Mouse (Mus musculus): Measurements from ENCODE around the gene Gm21905.

Gm21905 gene

GRCm38 (mm10) chr5:67946321-67946720, at the start of gene Gm21905:
TSS of gene Gm21905 (minus strand) at chr5:67946421.
- DNase-seq (ENCODE audit: low spot score): no peak

- DNase-seq (ENCODE audit: low spot score): no peak
Measured at GRCm38 (mm10) chr5:67990426-67990825, 44.2 kb upstream of the Gm21905 start.

GRCm38 (mm10) chr5:67981946-67982526, 35.8 kb upstream of the Gm21905 start:
- no peak for DNase-seq (ENCODE audit: low spot score)

- no peak for DNase-seq (ENCODE audit: low spot score)
Measured at GRCm38 (mm10) chr5:67969536-67969935, 23.3 kb upstream of the Gm21905 start.

GRCm38 (mm10) chr5:67961708-67962629, 15.7 kb upstream of the Gm21905 start:
- DNase-seq (ENCODE audit: low spot score): no peak

GRCm38 (mm10) chr5:67955486-67955885, 9.3 kb upstream of the Gm21905 start:
- DNase-seq (ENCODE audit: low spot score): no peak

GRCm38 (mm10) chr5:67954097-67954496, 7.9 kb upstream of the Gm21905 start:
- DNase-seq (ENCODE audit: low spot score): no peak

GRCm38 (mm10) chr5:67948074-67948473, 1.9 kb upstream of the Gm21905 start:
- DNase-seq (ENCODE audit: low spot score): no peak

GRCm38 (mm10) chr5:67947006-67947405, 785 bp upstream of the Gm21905 start:
- DNase-seq (ENCODE audit: low spot score): no peak

GRCm38 (mm10) chr5:67944074-67944785, 2.0 kb downstream of the Gm21905 start:
- DNase-seq (ENCODE audit: low spot score): no peak

- no peak for DNase-seq (ENCODE audit: low spot score)
Measured at GRCm38 (mm10) chr5:67943199-67943598, 3.0 kb downstream of the Gm21905 start.

- no peak for DNase-seq (ENCODE audit: low spot score)
Measured at GRCm38 (mm10) chr5:67941369-67941768, 4.9 kb downstream of the Gm21905 start, which contains the start of gene Gm5108. TSS of gene Gm5108 (plus strand) at chr5:67941669.

GRCm38 (mm10) chr5:67931623-67932022, 14.6 kb downstream of the Gm21905 start:
- DNase-seq (ENCODE audit: low spot score): no peak

- no peak for DNase-seq (ENCODE audit: low spot score)
Measured at GRCm38 (mm10) chr5:67930584-67930983, 15.6 kb downstream of the Gm21905 start.

- DNase-seq (ENCODE audit: low spot score): no peak
Measured at GRCm38 (mm10) chr5:67904555-67904954, 41.7 kb downstream of the Gm21905 start.

- DNase-seq (ENCODE audit: low spot score): no peak
Measured at GRCm38 (mm10) chr5:67898921-67899320, 47.3 kb downstream of the Gm21905 start.

GRCm38 (mm10) chr5:67884422-67885210, 61.6 kb downstream of the Gm21905 start:
- DNase-seq (ENCODE audit: low spot score): peak; percentile 46

GRCm38 (mm10) chr5:67883564-67884171, 62.6 kb downstream of the Gm21905 start:
- no peak for DNase-seq (ENCODE audit: low spot score)

Measured in layer of hippocampus, adult 11-12 months (tissue).